Mouse (Mus musculus) frontal cortex, postnatal 25 days (tissue): ENCODE data around the gene Tnnc1.

ENCODE experiments used
- DNase-seq, 2 experiments: peaks; one replicate each; pipeline ENCODE4 v3.0.0; 2022; ENCODE audit warnings: low spot score in 2 of 2

Gene Tnnc1

GRCm38 (mm10) chr14:31214684-31215083, 6.6 kb downstream of the Tnnc1 start:
- no peak for DNase-seq

GRCm38 (mm10) chr14:31215157-31216002, 7.3 kb downstream of the Tnnc1 start:
- peak in 1 of 2 experiments; percentile 47 for DNase-seq

GRCm38 (mm10) chr14:31216846-31217245, 8.7 kb downstream of the Tnnc1 start, which contains the start of gene Nisch:
Gene Nisch (minus strand): TSS chr14:31216946.
- no peak for DNase-seq

- no peak for DNase-seq
Measured at GRCm38 (mm10) chr14:31217666-31218065, 9.6 kb downstream of the Tnnc1 start, which contains the start of gene Sema3g. Gene Sema3g (plus strand): TSS chr14:31217860.

GRCm38 (mm10) chr14:31226978-31227377, 18.9 kb downstream of the Tnnc1 start:
- peak in 1 of 2 experiments; percentile 30 for DNase-seq

GRCm38 (mm10) chr14:31228234-31228633, 20.1 kb downstream of the Tnnc1 start:
- no peak for DNase-seq

GRCm38 (mm10) chr14:31230442-31230841, 22.3 kb downstream of the Tnnc1 start:
- DNase-seq, result no peak

GRCm38 (mm10) chr14:31232404-31233069, 24.4 kb downstream of the Tnnc1 start:
- DNase-seq, result no peak

- DNase-seq, result no peak
Measured at GRCm38 (mm10) chr14:31233070-31233995, 25.2 kb downstream of the Tnnc1 start.

- peak; percentile 68 to 81 for DNase-seq
Measured at GRCm38 (mm10) chr14:31233996-31234591, 26.0 kb downstream of the Tnnc1 start.

- DNase-seq, result no peak
Measured at GRCm38 (mm10) chr14:31237101-31237882, 29.2 kb downstream of the Tnnc1 start.

GRCm38 (mm10) chr14:31240528-31240927, 32.4 kb downstream of the Tnnc1 start:
- DNase-seq, result no peak

GRCm38 (mm10) chr14:31244777-31245176, 36.7 kb downstream of the Tnnc1 start:
- DNase-seq, result no peak

- no peak for DNase-seq
Measured at GRCm38 (mm10) chr14:31245946-31246345, 37.8 kb downstream of the Tnnc1 start.

- no peak for DNase-seq
Measured at GRCm38 (mm10) chr14:31248396-31248795, 40.3 kb downstream of the Tnnc1 start.

- DNase-seq, result no peak
Measured at GRCm38 (mm10) chr14:31250222-31251083, 42.3 kb downstream of the Tnnc1 start.

GRCm38 (mm10) chr14:31251084-31251604, 43.0 kb downstream of the Tnnc1 start, which contains the start of the genes Phf7 and Bap1:
Gene Phf7 (minus strand): TSS chr14:31251317.
Gene Bap1 (plus strand): TSS chr14:31251450.
- peak; percentile 95 to 96 for DNase-seq

GRCm38 (mm10) chr14:31251626-31252025, 43.5 kb downstream of the Tnnc1 start:
- DNase-seq, result no peak

GRCm38 (mm10) chr14:31252091-31252490, 44.0 kb downstream of the Tnnc1 start:
- DNase-seq, result no peak
